Mouse (Mus musculus): ENCODE results near the gene Polr1b. TPM values are rescaled to one million over a fixed set of nuclear protein-coding genes. Genes with fewer than 3 reads are reported as not detected.

The Polr1b gene
- polyA plus RNA-seq, 1 experiment: 34.4 TPM

GRCm38 (mm10) chr2:129121986-129122385, 21.2 kb downstream of the Polr1b start:
- TF ChIP-seq CTCF (IDR thresholded peaks at IDR 0.05; ENCODE audit: borderline replicate concordance, extremely low read depth, insufficient read depth, insufficient read length) (no peak), POLR2A (IDR thresholded peaks at IDR 0.05; ENCODE audit: borderline replicate concordance, extremely low read depth, insufficient read depth, insufficient read length, poor library complexity, severe bottlenecking) (no peak)
- DNase-seq (ENCODE audit: low read depth): no peak

GRCm38 (mm10) chr2:129129412-129129929, 28.7 kb downstream of the Polr1b start, which contains the start of gene Chchd5:
TSS of gene Chchd5 (plus strand) at chr2:129129700.
- DNase-seq (ENCODE audit: low read depth): peak; percentile 99
- TF ChIP-seq CTCF (IDR thresholded peaks at IDR 0.05; ENCODE audit: borderline replicate concordance, extremely low read depth, insufficient read depth, insufficient read length) (no peak), POLR2A (IDR thresholded peaks at IDR 0.05; ENCODE audit: borderline replicate concordance, extremely low read depth, insufficient read depth, insufficient read length, poor library complexity, severe bottlenecking) (peak; percentile 69; the same call in 1 of the 2 replicates)

GRCm38 (mm10) chr2:129129987-129130545, 29.3 kb downstream of the Polr1b start:
- TF ChIP-seq POLR2A (IDR thresholded peaks at IDR 0.05; ENCODE audit: borderline replicate concordance, extremely low read depth, insufficient read depth, insufficient read length, poor library complexity, severe bottlenecking): no peak
- TF ChIP-seq CTCF (IDR thresholded peaks at IDR 0.05; ENCODE audit: borderline replicate concordance, extremely low read depth, insufficient read depth, insufficient read length): no peak
- peak; percentile 48 for DNase-seq (ENCODE audit: low read depth)

DNA sequence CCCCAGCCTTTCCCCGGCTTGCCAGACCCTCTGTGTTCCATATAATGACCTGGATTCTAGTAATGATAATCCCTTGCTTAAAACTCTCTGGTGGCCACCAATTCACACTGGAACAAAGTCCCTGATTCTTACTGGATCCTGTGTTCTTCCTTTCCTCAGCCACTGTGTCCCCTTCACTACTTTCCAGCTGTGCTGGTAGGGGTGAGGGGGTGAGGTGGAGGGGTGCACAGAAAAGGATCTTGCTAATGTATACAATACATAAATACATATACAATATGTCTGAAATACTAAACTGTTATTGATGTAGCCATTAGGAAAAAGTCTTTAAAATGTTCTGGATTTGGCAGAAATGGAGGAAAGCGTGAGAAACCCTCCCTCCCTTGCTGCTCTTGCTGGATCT, 30.0 kb downstream of the Polr1b start:
- no peak for DNase-seq (ENCODE audit: low read depth)
- TF ChIP-seq CTCF (IDR thresholded peaks at IDR 0.05; ENCODE audit: borderline replicate concordance, extremely low read depth, insufficient read depth, insufficient read length): no peak
- no peak for TF ChIP-seq POLR2A (IDR thresholded peaks at IDR 0.05; ENCODE audit: borderline replicate concordance, extremely low read depth, insufficient read depth, insufficient read length, poor library complexity, severe bottlenecking)

DNA sequence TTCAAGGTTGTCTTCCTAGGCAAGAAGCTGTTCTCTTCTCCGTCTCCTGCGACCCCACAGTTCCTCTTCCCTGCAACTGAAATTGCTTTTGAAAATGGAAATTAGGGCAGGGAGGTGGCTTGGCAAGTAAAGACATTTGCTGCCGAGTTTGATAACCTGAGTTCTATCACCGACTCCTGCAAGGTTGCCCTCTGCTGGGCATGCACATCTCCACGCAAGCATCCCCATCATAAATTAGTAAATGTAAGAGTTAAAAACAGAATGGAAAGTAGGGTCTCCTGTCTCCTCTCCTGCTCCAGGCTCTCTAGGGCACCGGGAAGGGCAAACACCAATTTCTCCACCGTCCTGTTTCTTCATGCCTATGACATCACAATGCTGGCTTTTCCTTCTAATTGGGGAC, 31.4 kb downstream of the Polr1b start:
- DNase-seq (ENCODE audit: low read depth): no peak
- TF ChIP-seq CTCF (IDR thresholded peaks at IDR 0.05; ENCODE audit: borderline replicate concordance, extremely low read depth, insufficient read depth, insufficient read length) (no peak), POLR2A (IDR thresholded peaks at IDR 0.05; ENCODE audit: borderline replicate concordance, extremely low read depth, insufficient read depth, insufficient read length, poor library complexity, severe bottlenecking) (no peak)

DNA sequence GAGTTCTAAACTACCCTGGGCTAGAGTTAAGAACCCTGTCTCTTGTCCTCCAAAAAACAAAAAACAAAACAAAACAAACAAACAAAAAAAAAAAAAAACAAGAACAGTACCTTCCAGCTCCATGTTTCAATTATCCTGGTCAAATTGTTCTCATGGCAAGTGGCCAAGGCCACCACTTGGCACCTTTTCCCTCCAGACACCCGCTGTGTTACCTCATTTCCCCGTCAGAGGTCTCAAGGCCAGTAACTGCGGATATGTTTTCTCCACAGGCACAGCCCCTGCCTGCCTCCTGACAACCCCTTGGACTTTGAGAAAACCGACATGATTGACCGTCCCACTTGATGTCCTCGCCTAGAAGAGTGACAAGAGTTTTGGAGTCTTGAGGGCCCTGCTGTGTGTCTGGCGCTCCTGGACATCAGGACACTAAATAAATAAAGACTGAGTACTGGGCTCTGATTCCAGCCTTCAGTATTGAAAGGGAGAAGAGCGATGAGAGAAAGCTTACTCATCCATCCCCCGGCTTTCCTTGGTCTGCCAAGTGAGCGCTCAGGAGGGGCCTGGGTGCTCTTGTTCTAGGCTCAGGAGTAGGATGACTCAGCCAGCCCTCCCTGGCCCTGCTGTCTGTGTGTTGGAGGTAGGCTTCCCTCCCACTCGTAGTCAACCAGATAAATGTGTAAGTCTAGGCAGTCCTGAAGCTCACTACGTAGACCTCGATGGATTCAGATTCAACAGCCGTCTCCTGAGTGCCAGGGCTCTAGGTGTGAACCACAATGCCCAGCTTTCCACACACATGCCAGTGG, 32.4 kb downstream of the Polr1b start:
- TF ChIP-seq POLR2A (IDR thresholded peaks at IDR 0.05; ENCODE audit: borderline replicate concordance, extremely low read depth, insufficient read depth, insufficient read length, poor library complexity, severe bottlenecking) (no peak), CTCF (IDR thresholded peaks at IDR 0.05; ENCODE audit: borderline replicate concordance, extremely low read depth, insufficient read depth, insufficient read length) (no peak)
- no peak for DNase-seq (ENCODE audit: low read depth)

- TF ChIP-seq CTCF (IDR thresholded peaks at IDR 0.05; ENCODE audit: borderline replicate concordance, extremely low read depth, insufficient read depth, insufficient read length) (no peak), POLR2A (IDR thresholded peaks at IDR 0.05; ENCODE audit: borderline replicate concordance, extremely low read depth, insufficient read depth, insufficient read length, poor library complexity, severe bottlenecking) (no peak)
- DNase-seq (ENCODE audit: low read depth): peak; percentile 75
Observed at GRCm38 (mm10) chr2:129139906-129140305, 39.1 kb downstream of the Polr1b start.

DNA sequence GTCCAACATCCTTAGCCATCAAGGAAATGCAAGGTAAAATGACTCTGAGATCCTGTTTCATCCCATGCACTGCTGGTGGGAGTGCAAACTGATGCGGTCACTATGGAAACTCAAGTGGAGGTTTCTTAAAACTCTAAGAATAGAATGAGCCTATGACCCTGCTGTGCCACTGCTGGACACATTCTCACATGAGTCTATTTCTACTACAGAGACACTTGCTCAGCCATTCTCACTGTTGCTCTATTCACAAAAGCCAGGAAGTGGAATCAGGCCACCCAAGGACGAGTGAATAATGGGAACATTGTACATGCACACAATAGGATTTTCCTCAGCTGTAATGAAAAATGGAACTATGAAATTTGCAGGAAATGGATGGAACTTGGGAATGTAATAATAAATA, 48.0 kb downstream of the Polr1b start:
- TF ChIP-seq CTCF (IDR thresholded peaks at IDR 0.05; ENCODE audit: borderline replicate concordance, extremely low read depth, insufficient read depth, insufficient read length) (no peak), POLR2A (IDR thresholded peaks at IDR 0.05; ENCODE audit: borderline replicate concordance, extremely low read depth, insufficient read depth, insufficient read length, poor library complexity, severe bottlenecking) (no peak)
- peak; percentile 55 for DNase-seq (ENCODE audit: low read depth)

GRCm38 (mm10) chr2:129150386-129150785, 49.6 kb downstream of the Polr1b start:
- no peak for DNase-seq (ENCODE audit: low read depth)
- no peak for TF ChIP-seq CTCF (IDR thresholded peaks at IDR 0.05; ENCODE audit: borderline replicate concordance, extremely low read depth, insufficient read depth, insufficient read length)
- TF ChIP-seq POLR2A (IDR thresholded peaks at IDR 0.05; ENCODE audit: borderline replicate concordance, extremely low read depth, insufficient read depth, insufficient read length, poor library complexity, severe bottlenecking): no peak

GRCm38 (mm10) chr2:129151111-129151510, 50.3 kb downstream of the Polr1b start:
- DNase-seq (ENCODE audit: low read depth): peak; percentile 82
- no peak for TF ChIP-seq CTCF (IDR thresholded peaks at IDR 0.05; ENCODE audit: borderline replicate concordance, extremely low read depth, insufficient read depth, insufficient read length)

DNA sequence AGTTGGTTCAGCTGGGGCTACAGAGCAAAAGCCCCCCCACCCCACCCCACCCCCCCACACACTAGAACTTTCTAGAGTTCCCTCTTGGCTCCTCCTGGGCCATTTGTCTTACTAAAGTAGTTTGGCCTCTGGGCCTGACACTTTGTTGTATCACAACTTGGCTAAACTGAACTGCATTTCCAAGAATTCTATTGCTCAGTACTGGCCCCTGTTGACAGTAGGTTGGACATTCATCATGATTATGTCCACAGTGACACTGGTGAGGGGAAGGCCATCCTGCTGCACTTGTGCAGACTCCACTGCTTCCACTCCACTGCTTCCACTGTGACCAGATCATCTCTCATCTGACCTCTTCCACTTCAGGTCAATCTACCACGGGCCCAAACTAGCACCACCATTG, 52.0 kb downstream of the Polr1b start:
- DNase-seq (ENCODE audit: low read depth): no peak
- TF ChIP-seq CTCF (IDR thresholded peaks at IDR 0.05; ENCODE audit: borderline replicate concordance, extremely low read depth, insufficient read depth, insufficient read length): no peak
- TF ChIP-seq POLR2A (IDR thresholded peaks at IDR 0.05; ENCODE audit: borderline replicate concordance, extremely low read depth, insufficient read depth, insufficient read length, poor library complexity, severe bottlenecking): no peak

DNA sequence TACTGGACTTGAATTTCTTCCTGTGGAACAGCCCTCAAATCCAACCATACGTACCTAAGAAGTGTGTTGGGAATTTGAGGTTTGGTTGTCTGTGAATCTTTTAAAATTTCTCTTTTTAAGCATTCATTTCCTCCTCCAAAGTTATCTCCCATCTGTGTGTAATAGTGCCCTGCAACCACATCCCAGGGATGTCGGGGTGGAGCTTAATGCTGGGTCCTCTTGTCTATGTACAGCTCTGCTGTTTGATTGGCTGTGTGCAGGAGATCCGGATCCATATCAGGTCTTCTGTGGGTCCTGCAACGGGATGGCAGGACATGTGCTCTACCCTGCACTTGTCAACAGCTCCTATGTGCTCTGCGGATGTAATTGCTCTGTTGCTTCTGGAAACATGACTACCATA, 64.0 kb downstream of the Polr1b start:
- DNase-seq (ENCODE audit: low read depth): no peak
- no peak for TF ChIP-seq CTCF (IDR thresholded peaks at IDR 0.05; ENCODE audit: borderline replicate concordance, extremely low read depth, insufficient read depth, insufficient read length)
- TF ChIP-seq POLR2A (IDR thresholded peaks at IDR 0.05; ENCODE audit: borderline replicate concordance, extremely low read depth, insufficient read depth, insufficient read length, poor library complexity, severe bottlenecking): no peak
